Mouse (Mus musculus): ENCODE results near the gene Scml4. TPM values are rescaled to one million over a fixed set of nuclear protein-coding genes. Genes with fewer than 3 reads are reported as not detected.

Gene Scml4
- total RNA-seq, 2 experiments from 2014 or later = 5.7 to 6.6 TPM

GRCm38 (mm10) chr10:42987594-42988052 lies 127.5 kb downstream of the Scml4 start:
- no peak for DNase-seq (ENCODE audit: low spot score in 2 of 2)

DNA sequence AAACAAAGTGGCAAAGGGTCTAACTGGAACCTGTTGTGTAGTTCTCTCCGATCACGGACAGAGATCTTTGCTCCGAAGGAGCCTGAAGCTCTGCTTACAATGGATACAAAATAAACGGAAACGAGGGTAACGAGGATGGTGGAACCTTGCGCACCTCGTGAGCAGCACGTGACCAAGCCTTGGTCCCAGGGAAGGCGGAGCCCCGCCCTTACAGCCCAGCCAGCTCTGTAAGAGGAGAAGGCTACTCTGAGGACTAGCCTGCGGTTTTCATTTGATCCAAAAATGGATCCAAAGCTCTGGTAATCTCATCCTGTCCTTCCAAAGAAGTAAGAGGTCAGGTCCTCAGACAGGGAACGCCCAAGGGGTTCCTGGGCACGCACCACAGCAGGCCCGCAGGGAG lies 128.5 kb downstream of the Scml4 start:
- DNase-seq (ENCODE audit: low spot score in 2 of 2) = no peak

DNA sequence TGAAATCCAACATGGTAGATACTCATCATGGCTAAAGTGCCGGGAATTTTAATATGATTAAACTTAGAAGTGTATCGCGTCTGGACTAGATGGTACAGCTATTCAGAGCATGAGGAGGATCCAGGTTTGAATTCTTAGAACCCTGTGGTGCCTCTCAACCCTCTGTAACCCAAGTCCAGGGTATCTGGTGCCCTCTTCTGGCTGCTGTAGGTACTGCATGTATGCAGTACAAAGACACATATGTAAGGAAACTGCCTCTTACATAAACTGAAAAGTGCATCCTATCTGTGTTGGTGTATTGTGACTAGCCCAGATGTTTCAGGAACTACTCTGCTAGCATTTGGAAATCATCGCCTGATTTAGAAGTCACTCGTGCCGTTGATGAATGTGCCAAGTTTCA lies 129.7 kb downstream of the Scml4 start:
- peak; percentile 58 to 59 for DNase-seq (ENCODE audit: low spot score in 2 of 2)

DNA sequence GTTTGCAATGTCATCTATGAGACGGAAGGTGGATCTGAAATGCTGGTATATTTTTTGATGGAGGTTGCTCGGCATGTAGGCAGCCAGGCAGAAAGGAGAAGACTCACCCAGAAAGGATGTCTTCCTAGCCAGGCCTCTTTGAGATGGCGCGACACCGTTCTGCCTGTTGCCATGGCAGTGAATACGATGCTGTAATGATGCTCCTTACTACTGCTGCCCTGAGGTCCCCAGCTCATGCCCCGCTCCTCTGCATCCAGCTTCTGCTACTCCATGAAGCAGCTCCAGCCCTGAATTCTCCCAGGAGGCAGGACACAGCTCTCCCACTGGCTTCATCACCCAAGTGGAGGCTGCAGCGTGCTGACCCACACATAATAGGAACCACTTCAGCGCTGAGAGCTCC lies 130.8 kb downstream of the Scml4 start:
- no peak for DNase-seq (ENCODE audit: low spot score in 2 of 2)

DNA sequence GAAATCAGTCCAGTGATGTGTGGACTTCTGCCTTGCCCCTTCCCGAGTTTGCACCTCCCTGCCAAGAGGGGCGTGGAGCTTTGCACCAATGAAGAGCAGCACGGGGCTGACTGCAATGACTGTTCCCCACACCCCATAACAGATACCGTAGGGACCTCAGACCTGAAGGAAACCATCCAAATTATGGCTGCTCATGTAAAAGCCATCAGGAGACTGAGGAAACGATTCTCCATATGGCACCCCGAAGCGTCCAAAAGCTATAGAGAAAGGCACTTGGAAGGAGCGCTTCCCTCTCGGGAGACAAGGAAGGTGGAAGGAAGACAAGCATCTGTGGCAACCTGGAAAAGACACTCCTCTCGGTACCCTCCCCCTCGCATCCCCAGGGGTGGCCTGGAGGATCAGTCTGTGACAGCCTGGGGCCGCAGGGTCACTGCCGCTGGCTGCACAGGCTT lies 134.2 kb downstream of the Scml4 start:
- no peak for DNase-seq (ENCODE audit: low spot score in 2 of 2)

- DNase-seq (ENCODE audit: low spot score in 2 of 2) = no peak
Observed at GRCm38 (mm10) chr10:42995484-42995895, 135.3 kb downstream of the Scml4 start.

GRCm38 (mm10) chr10:42997278-42997677 lies 137.1 kb downstream of the Scml4 start:
- no peak for DNase-seq (ENCODE audit: low spot score in 2 of 2)

DNA sequence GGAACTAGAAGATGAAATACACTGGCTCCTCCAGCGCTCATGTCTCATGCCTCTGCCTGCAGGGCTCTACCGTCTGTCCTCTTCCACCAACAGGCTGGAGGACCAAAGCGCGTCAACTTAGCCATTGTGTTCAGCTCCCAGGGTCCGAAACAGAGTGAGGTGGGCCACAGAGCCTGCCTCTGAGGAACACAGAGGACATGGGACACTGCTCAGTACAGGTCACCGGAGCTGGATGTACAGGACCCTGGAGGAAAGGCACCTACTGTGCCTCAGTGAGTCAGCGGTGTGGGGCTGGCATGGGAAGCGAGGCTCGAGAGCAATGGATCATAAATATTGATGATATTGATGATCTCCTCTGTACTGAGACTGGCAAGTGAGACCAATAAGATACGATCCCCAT lies 139.2 kb downstream of the Scml4 start:
- no peak for DNase-seq (ENCODE audit: low spot score in 2 of 2)

DNA sequence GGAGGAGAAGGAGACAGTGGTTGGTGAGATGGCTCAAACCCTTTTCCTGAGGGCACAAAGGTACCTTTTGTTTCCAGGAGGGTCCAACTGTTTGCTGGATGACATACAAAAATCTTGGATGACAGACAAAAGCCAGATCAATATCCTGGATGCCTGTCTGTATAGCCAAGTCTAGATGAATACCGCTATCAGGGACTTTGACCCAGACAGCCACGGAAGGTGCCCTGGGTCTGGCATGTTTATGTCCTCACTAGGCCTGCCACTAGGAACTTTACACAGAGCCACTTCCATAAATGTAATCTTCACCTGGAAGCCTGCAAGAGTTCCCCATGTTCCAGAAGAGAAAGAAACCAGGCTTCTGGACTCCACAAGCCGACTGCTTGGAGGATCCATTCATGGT lies 141.3 kb downstream of the Scml4 start:
- no peak for DNase-seq (ENCODE audit: low spot score in 2 of 2)

DNA sequence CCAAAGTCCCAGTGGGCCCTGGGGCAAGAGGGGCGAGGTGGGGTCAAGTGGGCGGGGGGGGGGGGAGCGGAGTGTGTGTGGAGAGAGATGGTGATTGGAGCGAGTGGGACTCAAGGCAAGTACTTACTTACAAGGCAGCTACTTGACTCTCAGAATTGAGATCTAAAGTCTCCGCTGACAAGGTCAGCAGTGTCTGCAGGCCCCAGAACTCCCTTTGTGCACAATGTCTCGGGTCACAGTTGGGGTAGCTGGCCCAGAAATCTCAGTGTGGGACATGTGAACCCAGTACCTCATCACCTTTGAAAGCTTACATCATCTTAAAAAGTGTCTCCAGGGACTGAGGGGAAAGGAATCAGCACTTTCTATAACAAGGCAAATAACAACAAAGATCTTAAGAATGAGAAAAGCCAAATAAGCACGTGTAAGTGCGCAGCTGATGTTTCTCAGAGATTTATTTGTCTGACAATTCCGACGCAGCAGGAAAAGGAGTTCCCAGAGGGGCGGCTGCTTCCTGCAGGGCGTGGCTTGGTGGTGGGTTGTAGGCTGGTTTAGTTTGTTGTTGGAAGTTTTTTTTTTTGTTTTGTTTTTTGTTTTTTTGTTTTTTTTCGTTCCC lies 142.0 kb downstream of the Scml4 start:
- DNase-seq (ENCODE audit: low spot score in 2 of 2) = no peak

GRCm38 (mm10) chr10:43002721-43003465 lies 142.7 kb downstream of the Scml4 start:
- no peak for DNase-seq (ENCODE audit: low spot score in 2 of 2)

DNA sequence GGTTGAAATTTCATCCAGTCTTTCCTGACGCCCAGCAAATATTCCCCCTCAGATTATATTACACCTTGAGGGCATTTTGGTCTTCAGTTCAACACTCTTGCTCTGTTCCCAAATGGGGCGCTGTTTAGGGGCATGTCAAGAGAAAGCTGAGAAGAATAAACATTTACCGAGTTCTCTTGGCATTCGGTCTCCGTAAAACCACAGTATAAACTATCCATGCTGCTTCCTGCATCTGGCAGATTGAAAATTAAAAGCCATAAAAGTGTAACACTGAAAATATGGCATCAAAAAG lies 143.2 kb downstream of the Scml4 start:
- no peak for DNase-seq (ENCODE audit: low spot score in 2 of 2)

- DNase-seq (ENCODE audit: low spot score in 2 of 2) = no peak
Observed at GRCm38 (mm10) chr10:43004174-43004734, 144.1 kb downstream of the Scml4 start.

DNA sequence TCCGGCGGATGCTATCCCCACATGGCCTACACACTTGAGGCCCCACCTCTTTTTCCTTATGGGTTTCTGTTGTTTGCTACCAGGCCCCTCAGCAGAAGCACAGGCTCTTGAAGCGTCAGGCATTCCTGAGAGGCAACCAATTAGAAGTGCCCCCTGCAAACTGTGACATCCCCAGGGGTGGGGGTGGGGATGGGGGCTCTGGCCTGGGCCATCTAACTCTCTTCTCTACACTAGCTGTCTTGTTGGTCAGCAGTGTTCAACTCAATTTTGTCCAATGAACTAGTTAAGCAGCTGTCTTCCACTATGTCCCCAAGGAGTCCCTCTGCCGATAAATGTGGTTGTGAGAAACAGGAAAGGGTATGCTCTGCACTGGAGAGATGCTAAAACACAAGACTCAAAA lies 144.9 kb downstream of the Scml4 start:
- DNase-seq (ENCODE audit: low spot score in 2 of 2) = no peak

DNA sequence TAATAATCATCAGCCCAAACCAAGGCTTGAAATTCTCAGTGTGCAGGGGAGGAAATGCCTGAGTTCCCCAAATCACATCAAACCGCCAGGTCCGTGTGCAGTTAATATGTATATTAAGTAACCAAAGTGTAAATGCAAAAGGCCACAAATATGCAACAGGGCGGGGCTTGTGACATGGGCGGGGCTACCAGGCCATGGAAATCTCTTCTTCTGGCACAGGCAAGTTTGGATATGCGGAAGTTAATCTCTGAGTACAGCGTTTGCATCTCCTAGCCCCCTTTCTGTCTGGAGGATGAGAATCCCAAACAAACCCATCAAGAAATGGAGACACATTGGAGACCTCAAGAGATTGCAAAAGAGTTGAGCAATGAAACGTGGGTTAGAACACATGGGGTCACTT lies 145.5 kb downstream of the Scml4 start:
- DNase-seq (ENCODE audit: low spot score in 2 of 2) = no peak

GRCm38 (mm10) chr10:43006534-43006933 lies 146.4 kb downstream of the Scml4 start:
- DNase-seq (ENCODE audit: low spot score in 2 of 2) = no peak

DNA sequence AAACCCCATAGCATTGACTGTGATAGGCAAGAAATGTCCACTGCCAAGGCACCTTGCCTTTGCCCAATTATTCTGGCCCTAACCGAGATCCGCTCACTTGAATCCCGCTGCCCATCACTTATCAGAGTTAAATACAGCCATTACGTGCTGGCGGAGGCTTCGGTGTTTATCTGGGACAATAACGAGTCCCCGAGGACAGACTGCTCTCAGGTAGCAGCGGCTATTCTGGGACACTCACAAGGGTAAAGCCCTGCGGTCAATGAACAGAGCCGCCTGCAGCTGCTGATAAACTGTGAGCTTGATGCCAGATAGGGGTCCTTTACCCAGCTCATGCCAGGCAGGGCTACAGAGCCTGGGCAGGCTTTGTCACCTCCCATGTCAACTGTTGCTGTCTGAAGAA lies 147.9 kb downstream of the Scml4 start:
- no peak for DNase-seq (ENCODE audit: low spot score in 2 of 2)

Other genes with a start within 250 kb of the Scml4 start
- gene Sec63, start 98.9 kb upstream of the Scml4 start, total RNA-seq (2021) = 10 to 100 TPM; 39.2 to 49.4 TPM

Data from layer of hippocampus, postnatal 10 days (tissue).